ENCODE assay signal across 18 mouse cellular contexts in the genomic region with DNA sequence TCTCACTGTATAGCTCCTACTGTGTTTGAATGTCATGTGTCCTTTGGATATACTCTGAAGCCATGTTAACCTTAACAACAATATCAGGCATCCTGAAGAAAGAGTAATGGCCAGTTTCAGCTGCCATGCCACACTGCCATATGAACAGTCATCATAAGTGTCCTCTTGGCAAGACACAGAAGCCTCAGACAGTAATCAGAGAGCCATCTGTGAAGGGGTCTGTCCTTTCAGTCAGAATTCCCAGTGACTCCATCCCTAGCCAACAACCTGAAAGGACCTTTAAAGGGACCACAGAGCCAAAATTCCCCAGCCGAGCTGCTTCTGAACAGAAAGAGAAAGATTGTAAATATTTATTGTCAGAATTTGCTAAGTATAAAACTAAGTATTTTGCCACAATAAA.
"Had no signal": no experiment of that assay in that cellular context is flagged by ENCODE, and none has a peak within 500 bp of the region (broad histone marks: within the 10 kb centered on the region; RNA-seq: fewer than 3 reads in every experiment).

No protein-coding gene starts in this region.

- H3K4me3 ChIP-seq: lung, embryonic 15.5 days; megakaryocyte, embryonic 14.5 days; midbrain, embryonic 12.5 days; neural tube, embryonic 12.5 days; stomach, embryonic 15.5 days had no signal

- H3K4me2 ChIP-seq: lung, embryonic 15.5 days; midbrain, embryonic 12.5 days; neural tube, embryonic 12.5 days; stomach, embryonic 15.5 days had no signal

- H3K27ac ChIP-seq: lung, embryonic 15.5 days; macrophage; midbrain, embryonic 12.5 days; neural tube, embryonic 12.5 days; stomach, embryonic 15.5 days; stomach, postnatal 0 days had no signal

- H3K4me1 ChIP-seq: lung, embryonic 15.5 days; megakaryocyte, embryonic 14.5 days; midbrain, embryonic 12.5 days; neural tube, embryonic 12.5 days; stomach, embryonic 15.5 days had no signal

- H3K9ac ChIP-seq: liver, postnatal 0 days; lung, embryonic 15.5 days; midbrain, embryonic 12.5 days; neural tube, embryonic 12.5 days; stomach, embryonic 15.5 days had no signal

- H3K27me3 ChIP-seq: lung, embryonic 15.5 days; megakaryocyte, embryonic 14.5 days; midbrain, embryonic 12.5 days; neural tube, embryonic 12.5 days; stomach, embryonic 15.5 days had no signal

- ATAC-seq: liver, postnatal 0 days; lung, postnatal 0 days; midbrain, embryonic 16.5 days had no signal

- H3K9me3 ChIP-seq: lung, embryonic 15.5 days; neural tube, embryonic 12.5 days; stomach, embryonic 15.5 days had no signal

- DNase-seq: liver, postnatal 0 days; lung, adult 2 months; lung, postnatal 14 days; lung, postnatal 36 days; midbrain, embryonic 14.5 days; right cerebral cortex, postnatal 14 days; thymus, adult 2 months; thymus, postnatal 25 days; thymus, postnatal 4 days had no signal

- H3K36me3 ChIP-seq: lung, embryonic 15.5 days; midbrain, embryonic 12.5 days; neural tube, embryonic 12.5 days; stomach, embryonic 15.5 days had no signal
